Mouse (Mus musculus) ES-E14 (cell line): ENCODE measurements around the gene Ccnd3.

ENCODE experiments used
- CHD2 ChIP-seq: IDR thresholded peaks from 2 replicates; pipeline ENCODE4 v1.6.1; 2014; ENCODE audit warnings: mild to moderate bottlenecking, low read depth, low read length, inconsistent platforms
- MAFK ChIP-seq: IDR thresholded peaks from 2 replicates; pipeline ENCODE4 v1.6.1; 2014; ENCODE audit warnings: mild to moderate bottlenecking, low read depth, low read length, inconsistent platforms; ENCODE audit not compliant: insufficient read depth

DNA sequence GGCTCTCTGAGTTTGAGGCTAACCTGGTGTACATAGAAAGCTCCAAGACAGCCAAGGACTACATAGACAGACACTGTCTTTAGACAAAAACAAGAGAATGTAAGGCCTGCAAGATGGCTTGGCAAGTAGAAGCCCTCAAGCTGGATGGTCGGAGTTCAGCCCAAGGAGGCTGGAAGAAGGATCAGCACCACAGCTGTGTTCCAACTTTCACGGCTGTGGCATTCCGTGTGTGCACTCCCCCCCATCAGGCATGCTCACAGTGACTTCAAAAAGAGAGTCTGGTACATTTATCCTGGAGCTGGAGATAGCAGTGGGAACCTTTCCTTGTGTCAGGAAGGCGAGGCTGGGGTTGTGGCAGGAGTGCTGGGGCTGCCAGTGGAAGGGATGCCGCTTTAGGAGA lies 121.2 kb downstream of the Ccnd3 start:
- TF ChIP-seq MAFK (no peak), CHD2 (no peak)
